Mouse (Mus musculus): ENCODE results near the gene Fgfr2.

- no peak for TF ChIP-seq CTCF (conservative IDR thresholded peaks at IDR 0.05; ENCODE audit: insufficient read depth, insufficient read length, low read depth, low read length)
- TF ChIP-seq POLR2A (IDR thresholded peaks at IDR 0.05; ENCODE audit: low read depth, low read length) = no peak
These were observed 1767.0 kb downstream of the Fgfr2 start for GRCm38 (mm10) chr7:131356105-131356504.

Data from kidney, adult 2 months (tissue).